Mouse (Mus musculus): ENCODE data around the gene Foxe1.
A peak's percentile ranks its signal among the peaks of the same experiment; 100 is the strongest.

Gene Foxe1

DNA sequence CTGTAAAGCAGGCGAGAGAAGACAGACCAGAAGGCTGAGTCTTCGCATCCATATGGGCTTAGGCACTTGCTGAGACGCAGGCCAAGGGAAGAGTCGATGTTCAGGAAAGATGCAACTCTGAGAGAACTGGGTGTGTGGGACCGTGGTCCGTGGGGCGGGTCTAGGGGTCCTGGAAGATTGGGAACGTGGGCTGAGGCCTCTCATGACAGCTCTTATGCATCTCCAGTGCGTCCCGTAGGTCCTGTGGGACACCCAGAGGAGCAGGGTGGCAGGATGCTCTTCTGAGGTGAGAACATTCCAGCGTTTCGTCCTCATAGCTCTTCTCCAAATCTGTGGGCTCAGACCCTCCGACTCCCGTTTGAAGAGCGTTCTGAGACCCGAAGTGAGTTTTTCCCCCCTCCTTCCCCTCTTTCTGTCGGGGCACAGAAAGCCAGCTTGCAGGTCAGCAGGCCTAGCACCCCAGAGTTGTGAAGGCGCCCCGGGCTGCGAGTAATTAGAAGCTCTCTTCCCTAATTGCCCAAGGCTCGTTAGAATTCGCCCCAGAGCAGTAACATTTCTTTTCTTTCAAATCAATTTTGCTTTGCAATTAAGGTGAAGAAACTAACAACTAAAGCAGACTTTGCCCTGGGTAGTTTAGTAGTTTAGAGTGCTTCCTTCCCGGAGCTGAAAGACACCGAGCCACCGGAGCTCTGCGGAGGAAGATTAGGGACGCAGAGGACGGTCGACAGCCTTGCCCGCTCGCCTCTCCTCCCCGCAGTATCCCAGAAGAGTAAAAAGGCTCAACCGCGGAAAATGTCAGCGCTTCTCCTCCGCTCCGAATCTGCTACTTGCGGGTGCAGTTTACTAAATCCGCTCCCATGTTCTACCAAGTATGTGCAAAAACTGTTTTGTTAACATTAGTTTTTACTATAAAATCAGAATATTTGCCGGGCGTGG, 4.4 kb downstream of the Foxe1 start:
- no peak for DNase-seq

GRCm38 (mm10) chr4:46348897-46349296, 5.5 kb downstream of the Foxe1 start:
- DNase-seq = no peak

DNA sequence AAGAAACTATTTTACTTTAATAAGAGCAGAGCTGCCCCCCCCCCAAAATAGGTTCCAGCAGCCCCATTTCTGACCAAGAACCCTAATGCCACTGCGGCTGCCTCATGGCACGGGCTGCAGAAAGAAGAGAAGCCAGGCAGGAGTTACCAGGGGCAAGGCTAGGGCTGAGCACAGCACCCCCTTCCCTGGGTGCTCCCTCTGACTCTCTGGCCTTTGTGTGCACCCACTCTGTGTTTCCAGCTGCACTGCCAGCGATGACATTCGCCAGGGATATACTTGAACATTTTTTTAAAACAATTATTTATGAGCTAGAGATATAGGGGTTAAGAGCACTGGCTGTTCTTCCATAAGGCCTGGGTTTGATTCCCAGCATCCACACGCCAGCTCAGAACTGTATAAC, 6.1 kb downstream of the Foxe1 start:
- no peak for DNase-seq

DNA sequence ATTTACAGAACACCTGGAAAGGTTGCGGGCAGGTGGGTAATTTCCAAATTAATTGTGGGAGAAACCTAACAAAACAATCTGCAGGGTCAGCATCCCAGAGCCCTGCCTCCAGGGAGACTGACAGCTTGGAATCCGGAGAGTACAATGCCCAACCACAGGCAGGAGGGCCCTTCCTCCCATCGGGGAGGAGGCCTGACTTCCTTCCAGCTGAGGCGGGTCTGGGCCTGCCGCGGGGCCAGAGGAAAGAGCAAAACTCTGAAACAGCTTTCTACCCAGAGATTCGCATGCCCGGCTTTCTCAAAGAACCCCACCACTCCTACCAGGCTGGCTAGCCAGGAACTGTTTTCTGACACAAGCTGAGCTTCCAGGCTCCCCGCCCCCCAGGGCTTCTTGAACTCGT, 9.6 kb downstream of the Foxe1 start:
- DNase-seq = no peak

- peak; percentile 12 to 61 for DNase-seq
These were observed 13.1 kb downstream of the Foxe1 start for GRCm38 (mm10) chr4:46356351-46357133.

- DNase-seq = no peak
These were observed 16.3 kb downstream of the Foxe1 start for GRCm38 (mm10) chr4:46359539-46360253.

- DNase-seq = no peak
These were observed 17.8 kb downstream of the Foxe1 start for GRCm38 (mm10) chr4:46361258-46361657.

GRCm38 (mm10) chr4:46364360-46364759, 21.0 kb downstream of the Foxe1 start:
- no peak for DNase-seq

DNA sequence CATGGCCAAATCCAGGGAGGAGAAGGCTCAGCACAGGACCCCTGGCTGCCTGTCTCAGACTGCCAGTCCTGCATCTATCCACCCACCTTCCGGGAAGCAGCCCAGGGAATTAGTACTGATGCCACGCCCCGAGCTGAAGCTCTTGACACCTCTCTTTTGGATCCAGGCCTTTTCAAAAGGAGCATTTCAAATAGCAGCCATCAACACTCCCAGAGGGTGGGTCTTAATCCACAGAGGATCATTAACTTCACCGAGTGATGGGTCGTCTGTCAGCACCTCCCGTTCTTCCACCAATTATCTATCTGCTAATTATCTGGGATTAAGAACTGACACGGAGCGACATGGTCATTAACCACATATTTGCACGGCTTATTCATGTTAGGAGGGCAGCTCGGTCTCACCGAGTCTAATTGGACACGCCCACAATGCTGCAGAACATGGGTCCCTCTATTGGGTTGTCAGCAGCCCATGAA, 24.1 kb downstream of the Foxe1 start:
- DNase-seq = no peak

GRCm38 (mm10) chr4:46369070-46369469, 25.7 kb downstream of the Foxe1 start:
- DNase-seq = no peak

GRCm38 (mm10) chr4:46370406-46370805, 27.0 kb downstream of the Foxe1 start:
- no peak for DNase-seq

DNA sequence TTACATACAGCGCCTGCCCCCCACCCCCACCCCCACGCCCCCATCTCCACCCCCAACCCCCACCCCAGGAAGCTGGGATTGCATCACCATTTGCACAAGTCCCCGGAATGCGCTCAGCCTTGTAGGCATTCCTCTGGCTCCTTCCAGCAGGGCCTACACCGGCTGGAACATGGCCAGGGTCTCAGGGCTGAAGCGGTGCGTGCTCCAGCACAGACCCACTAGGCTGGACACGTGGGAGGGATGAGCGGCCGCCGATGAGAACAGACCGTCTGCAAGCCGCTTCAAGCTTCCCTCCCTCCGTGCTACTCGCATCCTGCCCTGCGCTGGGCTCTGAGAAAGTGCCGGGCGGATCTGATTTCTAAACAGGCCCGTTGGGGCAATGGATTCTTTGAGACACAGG, 27.6 kb downstream of the Foxe1 start:
- DNase-seq = peak; percentile 22 to 30

DNA sequence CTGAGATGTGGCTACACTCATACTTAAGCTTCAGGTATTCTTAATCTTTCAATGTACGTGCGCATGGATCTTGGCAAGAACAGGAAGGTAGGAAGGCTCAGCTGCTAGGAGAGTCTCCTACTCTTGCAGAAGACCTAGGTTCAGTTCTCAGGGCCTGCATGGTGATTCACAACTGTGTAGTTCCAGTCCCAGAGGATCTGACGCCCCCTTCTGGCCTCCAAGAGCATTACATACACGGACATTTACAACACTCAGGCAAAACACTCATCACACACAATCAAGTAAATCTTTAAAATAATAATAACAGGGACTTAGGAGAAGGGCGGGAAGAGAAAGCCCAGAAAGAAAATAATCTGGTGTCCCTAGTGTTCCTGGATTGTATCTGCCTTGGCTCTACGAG, 31.0 kb downstream of the Foxe1 start:
- peak in 1 of 2 experiments; percentile 21 for DNase-seq

DNA sequence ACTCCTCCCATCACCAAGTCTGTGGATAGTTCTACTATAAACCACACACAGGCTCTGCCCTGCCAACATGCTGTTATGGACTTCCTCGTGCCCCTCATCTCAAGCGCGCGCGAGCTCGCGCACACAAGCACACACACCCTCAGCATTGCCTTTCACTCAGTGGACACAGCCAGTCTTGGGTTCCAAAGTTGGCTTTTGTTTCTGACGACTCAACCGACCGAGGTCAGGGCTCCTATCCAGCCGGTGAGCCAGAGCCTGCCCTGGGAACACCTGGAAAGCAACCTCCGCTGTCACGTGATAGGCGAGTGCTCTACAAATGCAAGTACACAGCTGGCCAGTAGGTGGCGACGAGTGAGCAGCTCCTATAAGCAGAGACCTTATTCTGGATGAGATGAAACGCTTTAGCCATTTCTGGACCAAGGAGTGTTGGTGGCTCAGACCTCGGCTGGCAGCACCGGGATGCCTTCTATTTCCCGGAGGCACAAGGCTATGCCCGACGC, 31.5 kb downstream of the Foxe1 start:
- peak; percentile 85 to 91 for DNase-seq

- DNase-seq = no peak
These were observed 45.1 kb downstream of the Foxe1 start for GRCm38 (mm10) chr4:46388556-46388955.

DNA sequence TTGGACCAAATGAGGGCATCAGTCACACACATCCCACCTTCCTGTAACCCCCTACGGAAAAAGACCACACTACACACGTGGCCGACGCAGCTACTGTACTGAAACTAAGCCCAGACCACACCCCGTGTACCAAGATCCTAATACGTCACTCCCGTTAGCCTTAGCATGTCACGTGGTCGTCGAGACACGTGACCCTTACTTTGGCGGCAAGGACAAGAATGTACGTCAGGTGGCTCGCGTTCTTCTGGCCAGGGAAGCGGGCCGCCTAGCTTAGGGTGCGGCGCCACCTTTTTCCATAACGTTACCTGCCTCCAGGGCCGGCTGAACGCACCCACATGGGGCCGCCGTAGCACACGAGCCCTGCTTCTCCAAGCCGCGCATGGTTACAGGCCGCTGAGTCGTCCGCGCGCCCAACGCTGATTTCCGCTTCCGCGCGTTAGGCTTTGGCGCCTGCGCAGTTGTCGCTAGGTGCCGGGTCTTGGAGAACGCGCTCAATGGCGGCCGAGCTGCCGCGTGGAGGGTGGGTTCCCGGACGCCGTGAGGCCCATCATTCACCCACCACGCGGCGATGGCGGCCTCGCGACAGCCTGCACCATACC, 45.7 kb downstream of the Foxe1 start, which contains the start of gene Trmo:
Trmo (minus strand) TSS at position 425 of the 599 bp plus-strand sequence.
- DNase-seq = peak; percentile 94 to 95

- DNase-seq = peak; percentile 27 to 48
These were observed 46.4 kb downstream of the Foxe1 start for GRCm38 (mm10) chr4:46389612-46390341.

DNA sequence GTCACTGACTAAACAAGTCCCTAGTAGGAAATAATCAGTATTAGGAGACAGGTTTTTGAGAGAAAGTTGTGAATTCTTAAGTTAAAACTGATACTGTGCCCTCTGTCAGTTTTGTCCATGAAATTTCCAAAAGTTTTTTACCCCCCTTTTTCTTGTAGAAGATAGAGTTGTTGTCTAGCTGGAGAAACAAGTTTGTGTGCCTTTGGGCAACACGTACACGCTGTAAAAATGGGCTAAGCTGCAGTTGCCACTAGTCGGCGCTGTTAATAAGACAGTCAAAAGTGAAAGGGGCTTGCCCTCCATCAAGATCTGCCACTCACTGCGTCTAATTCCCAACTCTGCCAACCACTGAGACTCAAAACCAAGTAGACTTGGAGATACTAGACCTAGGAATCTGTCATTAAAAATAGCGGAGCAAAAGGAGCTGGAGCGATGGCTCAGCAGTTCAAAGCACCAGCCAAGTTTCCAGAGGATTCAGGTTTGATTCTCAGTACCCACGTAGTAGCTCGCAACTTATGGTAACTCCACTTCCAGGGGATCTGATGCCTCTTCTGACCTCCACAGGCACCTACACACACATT, 47.1 kb downstream of the Foxe1 start:
- DNase-seq = peak; percentile 67 to 86

DNA sequence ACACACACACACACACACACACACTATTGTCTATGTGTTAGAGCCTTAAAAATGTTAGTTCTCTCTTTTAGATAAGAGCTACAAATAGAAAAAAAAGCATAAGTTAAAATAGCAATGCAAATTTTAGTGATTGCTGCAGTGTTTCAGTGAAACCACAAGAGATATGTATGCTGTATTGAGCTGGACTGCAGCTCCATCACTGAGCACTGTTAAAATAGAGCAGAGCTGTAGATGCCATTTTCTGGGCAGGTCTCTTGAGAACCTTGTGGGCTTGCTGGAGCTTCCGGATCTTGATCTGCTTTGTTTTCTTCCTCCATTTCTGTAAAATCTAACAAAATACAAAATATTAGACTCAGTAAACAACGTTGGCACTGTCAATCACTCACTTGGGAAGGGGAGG, 51.0 kb downstream of the Foxe1 start:
- no peak for DNase-seq

DNA sequence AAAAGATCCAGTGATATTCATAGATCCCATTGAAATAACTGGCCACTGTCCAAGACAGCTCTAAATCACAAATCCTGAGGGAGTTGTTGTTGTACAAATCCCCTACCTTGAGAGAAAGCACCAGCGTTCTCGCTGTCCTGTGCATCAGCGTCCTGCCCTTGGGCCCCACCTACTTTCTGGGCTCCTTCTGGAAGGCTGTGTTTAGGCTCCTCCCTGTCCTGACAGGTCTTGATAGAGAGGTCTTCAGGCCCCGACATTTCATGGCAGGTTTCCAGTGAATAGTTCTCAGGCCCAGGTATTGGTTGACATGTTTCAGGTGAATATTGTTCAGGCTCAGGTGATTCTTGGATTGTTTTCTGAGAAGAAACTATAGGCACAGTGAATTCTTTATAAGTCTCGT, 52.3 kb downstream of the Foxe1 start:
- no peak for DNase-seq
